Mouse (Mus musculus) hindbrain, embryonic 11.5 days (tissue): ENCODE data around the gene Zscan26. TPM values are rescaled to one million over a fixed set of nuclear protein-coding genes. Genes with fewer than 3 reads are reported as not detected.
A peak's percentile ranks its signal among the peaks of the same experiment; 100 is the strongest.

Experiments used
- ATAC-seq: fragments of 200-750 bp; cut with Nextera tagmentation; 2 replicates; pipeline ENCODE4 v1.8.0; 2017; ENCODE audit warnings: mild to moderate bottlenecking, moderate TSS enrichment, moderate library complexity; ENCODE audit not compliant: low FRiP score
- DNase-seq: peaks from one replicate; pipeline ENCODE4 v3.0.0-alpha.2; 2015; ENCODE audit warnings: low spot score
- H3K27ac ChIP-seq: fragments of 300-500 bp; sonication (generic); 2 replicates; pipeline ENCODE4 v1.5.1; 2014; ENCODE audit warnings: mild to moderate bottlenecking, low read depth, low read length
- H3K27me3 ChIP-seq: fragments of 300-500 bp; sonication (generic); 2 replicates; pipeline ENCODE4 v1.6.1; 2014; ENCODE audit warnings: mild to moderate bottlenecking, low read length, moderate library complexity, mixed read lengths; ENCODE audit not compliant: control insufficient read depth, insufficient read depth
- H3K36me3 ChIP-seq: fragments of 300-500 bp; sonication (generic); 2 replicates; pipeline ENCODE4 v1.6.1; 2014; ENCODE audit warnings: mild to moderate bottlenecking, low read length, moderate library complexity, mixed read lengths; ENCODE audit not compliant: control insufficient read depth, insufficient read depth
- H3K4me1 ChIP-seq: fragments of 300-500 bp; sonication (generic); replicated peaks from 2 replicates; pipeline ENCODE4 v1.6.1; 2014; ENCODE audit warnings: low read length, mixed read lengths; ENCODE audit not compliant: control insufficient read depth, insufficient read depth
- H3K4me2 ChIP-seq: fragments of 300-500 bp; sonication (generic); replicated peaks from 2 replicates; pipeline ENCODE4 v1.6.1; 2014; ENCODE audit warnings: mild to moderate bottlenecking, low read depth, low read length
- H3K4me3 ChIP-seq: fragments of 300-500 bp; sonication (generic); 2 replicates; pipeline ENCODE4 v1.5.1; 2014; ENCODE audit warnings: low read depth, low read length
- H3K9ac ChIP-seq: fragments of 300-500 bp; sonication (generic); 2 replicates; pipeline ENCODE4 v1.6.1; 2014; ENCODE audit warnings: low read depth, low read length
- H3K9me3 ChIP-seq: fragments of 300-500 bp; sonication (generic); 2 replicates; pipeline ENCODE4 v1.6.1; 2016; ENCODE audit warnings: low read length; ENCODE audit not compliant: control insufficient read depth
- WGBS: fragments of 180-500 bp; shearing (Covaris S2); extraction: QIAGEN DNeasy Blood & Tissue Kit; methylation state at CpG from one replicate; pipeline ENCODE4 v1.1.7; 2014; 5-methylcytosine and 5-hydroxymethylcytosine counted together
- polyA plus RNA-seq: library from polyadenylated mRNA; unstranded; fragments of >200 nt; fragmentation: Nextera tagmentation; extraction: Ambion mirVana; gene quantifications from 2 replicates; pipeline ENCODE4 v1.2.1, GENCODE M21; 2014

Zscan26 gene
- polyA plus RNA-seq, 1 experiment from 2014 or later, result 21.0 TPM

GRCm38 (mm10) chr13:21415266-21415665 is 38.3 kb downstream of the Zscan26 start:
- 84% methylated on average over 4 of the region's 4 CpGs for WGBS
- H3K9ac ChIP-seq, result no peak overlapping the region
- no peak overlapping the region for H3K4me3 ChIP-seq
- no peak overlapping the region for H3K27ac ChIP-seq
- no peaks in the 10 kb centered on the region for H3K9me3 ChIP-seq
- no peaks in the 10 kb centered on the region for H3K27me3 ChIP-seq
- no peak for ATAC-seq
- no peak for DNase-seq
- no peaks in the 10 kb centered on the region for H3K4me1 ChIP-seq
- no peak overlapping the region for H3K4me2 ChIP-seq
- H3K36me3 ChIP-seq, result no peaks in the 10 kb centered on the region

- H3K9ac ChIP-seq, result no peak overlapping the region
- no peak overlapping the region for H3K4me3 ChIP-seq
- no peak overlapping the region for H3K27ac ChIP-seq
- no peaks in the 10 kb centered on the region for H3K36me3 ChIP-seq
- ATAC-seq (no peak), DNase-seq (no peak)
- H3K9me3 ChIP-seq, result no peaks in the 10 kb centered on the region
- H3K4me2 ChIP-seq, result no peak overlapping the region
- no peaks in the 10 kb centered on the region for H3K27me3 ChIP-seq
- WGBS, result 70% methylated on average over 15 of the region's 15 CpGs
- H3K4me1 ChIP-seq, result no peaks in the 10 kb centered on the region
These were observed 39.0 kb downstream of the Zscan26 start for GRCm38 (mm10) chr13:21414231-21415212.

- Histone ChIP-seq H3K27me3 (no peaks in the 10 kb centered on the region), H3K9me3 (no peaks in the 10 kb centered on the region), H3K4me3 (peak overlapping the region; percentile 35), H3K4me1 (no peaks in the 10 kb centered on the region), H3K9ac (peak overlapping the region; percentile 57), H3K36me3 (no peaks in the 10 kb centered on the region), H3K4me2 (peak overlapping the region; percentile 74), H3K27ac (no peak overlapping the region)
- 55% methylated on average over 11 of the region's 11 CpGs for WGBS
- peak; percentile 81; the same call in 1 of the 2 replicates for ATAC-seq
- no peak for DNase-seq
These were observed 44.6 kb downstream of the Zscan26 start for GRCm38 (mm10) chr13:21408805-21409459.

- no peaks in the 10 kb centered on the region for H3K9me3 ChIP-seq
- H3K27me3 ChIP-seq, result no peaks in the 10 kb centered on the region
- H3K36me3 ChIP-seq, result no peaks in the 10 kb centered on the region
- peak overlapping the region; percentile 35 for H3K4me3 ChIP-seq
- H3K27ac ChIP-seq, result 0 out of 2 replicates have a peak overlapping the region, but pooled peaks have one; percentile 4
- H3K4me2 ChIP-seq, result peak overlapping the region; percentile 74
- 4% methylated on average over 27 of the region's 27 CpGs for WGBS
- no peaks in the 10 kb centered on the region for H3K4me1 ChIP-seq
- peak overlapping the region; percentile 57 for H3K9ac ChIP-seq
- ATAC-seq (peak; percentile 94), DNase-seq (peak; percentile 80)
These were observed 45.3 kb downstream of the Zscan26 start for GRCm38 (mm10) chr13:21407969-21408804.

- 81% methylated on average over 11 of the region's 11 CpGs for WGBS
- ATAC-seq, result no peak
- no peaks in the 10 kb centered on the region for H3K27me3 ChIP-seq
- H3K4me2 ChIP-seq, result no peak overlapping the region
- no peaks in the 10 kb centered on the region for H3K4me1 ChIP-seq
- H3K27ac ChIP-seq, result no peak overlapping the region
- H3K9ac ChIP-seq, result no peak overlapping the region
- DNase-seq, result no peak
- H3K9me3 ChIP-seq, result no peaks in the 10 kb centered on the region
- H3K4me3 ChIP-seq, result no peak overlapping the region
- no peaks in the 10 kb centered on the region for H3K36me3 ChIP-seq
These were observed 46.2 kb downstream of the Zscan26 start for GRCm38 (mm10) chr13:21407341-21407740.

GRCm38 (mm10) chr13:21402848-21403247 is 50.7 kb downstream of the Zscan26 start:
- Histone ChIP-seq H3K4me1 (no peaks in the 10 kb centered on the region), H3K27ac (no peak overlapping the region), H3K4me2 (peak overlapping the region; percentile 64), H3K36me3 (no peaks in the 10 kb centered on the region), H3K9me3 (no peaks in the 10 kb centered on the region), H3K27me3 (no peaks in the 10 kb centered on the region), H3K4me3 (peak overlapping the region; percentile 80), H3K9ac (peak overlapping the region; percentile 90)
- ATAC-seq (peak; percentile 58), DNase-seq (no peak)
- WGBS, result 0% methylated on average over 2 of the region's 2 CpGs

GRCm38 (mm10) chr13:21402287-21402846 is 51.2 kb downstream of the Zscan26 start, which contains the start of gene Zkscan3:
TSS of gene Zkscan3 (minus strand) at chr13:21402755.
- Histone ChIP-seq H3K4me1 (no peaks in the 10 kb centered on the region), H3K36me3 (no peaks in the 10 kb centered on the region), H3K4me2 (peak within 1 kb of the TSS; percentile 64), H3K9me3 (no peaks in the 10 kb centered on the region), H3K4me3 (peak within 1 kb of the TSS; percentile 80), H3K9ac (peak within 1 kb of the TSS; percentile 90), H3K27me3 (no peaks in the 10 kb centered on the region), H3K27ac (peak within 1 kb of the TSS; percentile 36; the same call in 1 of the 2 replicates)
- ATAC-seq, result peak; percentile 96
- under 1% methylated on average over 35 of the region's 35 CpGs for WGBS
- DNase-seq, result peak; percentile 92
